Mouse (Mus musculus) midbrain, embryonic 11.5 days (tissue): ENCODE results near the gene Atrn. TPM values are rescaled to one million over a fixed set of nuclear protein-coding genes. Genes with fewer than 3 reads are reported as not detected.

ENCODE experiments used
- ATAC-seq: fragments of 200-750 bp; cut with Nextera tagmentation; 2 replicates; pipeline ENCODE4 v1.8.0; 2017; ENCODE audit warnings: moderate TSS enrichment, moderate library complexity; ENCODE audit not compliant: low FRiP score
- DNase-seq: peaks from one replicate; pipeline ENCODE4 v3.0.0; 2015; ENCODE audit warnings: low spot score; ENCODE audit errors: missing footprints
- H3K27ac ChIP-seq: fragments of 300-500 bp; sonication (generic); 2 replicates; pipeline ENCODE4 v1.5.1; 2014; ENCODE audit warnings: low read depth, low read length
- H3K27me3 ChIP-seq: fragments of 300-500 bp; sonication (generic); 2 replicates; pipeline ENCODE4 v1.6.1; 2014; ENCODE audit warnings: mild to moderate bottlenecking, low read length, moderate library complexity, mixed read lengths; ENCODE audit not compliant: control insufficient read depth, insufficient read depth
- H3K36me3 ChIP-seq: fragments of 300-500 bp; sonication (generic); 2 replicates; pipeline ENCODE4 v1.6.1; 2014; ENCODE audit warnings: mild to moderate bottlenecking, low read length, moderate library complexity, mixed read lengths; ENCODE audit not compliant: control insufficient read depth, insufficient read depth
- H3K4me1 ChIP-seq: fragments of 300-500 bp; sonication (generic); 2 replicates; pipeline ENCODE4 v1.6.1; 2014; ENCODE audit warnings: low read length; ENCODE audit not compliant: control insufficient read depth, insufficient read depth
- H3K4me2 ChIP-seq: fragments of 300-500 bp; sonication (generic); 2 replicates; pipeline ENCODE4 v1.6.1; 2014; ENCODE audit warnings: mild to moderate bottlenecking, moderate library complexity
- H3K4me3 ChIP-seq: fragments of 300-500 bp; sonication (generic); 2 replicates; pipeline ENCODE4 v1.5.1; 2014; ENCODE audit warnings: low read depth, low read length
- H3K9ac ChIP-seq: fragments of 300-500 bp; sonication (generic); 2 replicates; pipeline ENCODE4 v1.6.1; 2014; ENCODE audit warnings: low read length
- H3K9me3 ChIP-seq: fragments of 300-500 bp; sonication (generic); 2 replicates; pipeline ENCODE4 v1.6.1; 2016; ENCODE audit warnings: low read length; ENCODE audit not compliant: control insufficient read depth
- WGBS: fragments of 180-500 bp; shearing (Covaris S2); extraction: QIAGEN DNeasy Blood & Tissue Kit; methylation state at CpG from one replicate; pipeline ENCODE4 v1.1.7; 2014; 5-methylcytosine and 5-hydroxymethylcytosine counted together
- polyA plus RNA-seq: library from polyadenylated mRNA; unstranded; fragments of >200 nt; fragmentation: Nextera tagmentation; extraction: Ambion mirVana; gene quantifications from 2 replicates; pipeline ENCODE4 v1.2.1, GENCODE M21; 2014

Gene Atrn
- 9.2 and 9.9 TPM in 2 replicates for polyA plus RNA-seq

GRCm38 (mm10) chr2:130905751-130906583, at the start of gene Atrn, which contains the start of gene 4930402H24Rik:
Gene Atrn (plus strand): TSS chr2:130906495.
Gene 4930402H24Rik (minus strand): TSS chr2:130906406.
- Histone ChIP-seq H3K4me2 (peak within 1 kb of the TSS; percentile 87), H3K27me3 (no peaks in the 10 kb centered on the region), H3K9ac (peak within 1 kb of the TSS; percentile 88), H3K4me3 (peak within 1 kb of the TSS; percentile 99), H3K4me1 (peaks cover 14% of the 10 kb centered on the region), H3K27ac (peak within 1 kb of the TSS; percentile 25), H3K9me3 (no peaks in the 10 kb centered on the region), H3K36me3 (no peaks in the 10 kb centered on the region)
- 4% methylated on average over 48 of the region's 50 CpGs for WGBS
- ATAC-seq, result peak; percentile 98
- peak; percentile 100 for DNase-seq

GRCm38 (mm10) chr2:130862091-130862490, 44.2 kb upstream of the Atrn start:
- H3K4me3 ChIP-seq, result no peak overlapping the region
- H3K9me3 ChIP-seq, result no peaks in the 10 kb centered on the region
- DNase-seq (no peak), ATAC-seq (no peak)
- no peak overlapping the region for H3K4me2 ChIP-seq
- H3K4me1 ChIP-seq, result no peaks in the 10 kb centered on the region
- H3K27me3 ChIP-seq, result no peaks in the 10 kb centered on the region
- H3K27ac ChIP-seq, result no peak overlapping the region
- H3K9ac ChIP-seq, result no peak overlapping the region
- WGBS, result 82% methylated on average over 3 of the region's 3 CpGs
- no peaks in the 10 kb centered on the region for H3K36me3 ChIP-seq

GRCm38 (mm10) chr2:130870916-130871315, 35.4 kb upstream of the Atrn start:
- DNase-seq (no peak), ATAC-seq (no peak)
- Histone ChIP-seq H3K9me3 (no peaks in the 10 kb centered on the region), H3K9ac (no peak overlapping the region), H3K27me3 (no peaks in the 10 kb centered on the region), H3K36me3 (no peaks in the 10 kb centered on the region), H3K4me3 (no peak overlapping the region), H3K27ac (no peak overlapping the region), H3K4me2 (no peak overlapping the region), H3K4me1 (no peaks in the 10 kb centered on the region)
- WGBS, result 93% methylated on average over 5 of the region's 5 CpGs

- H3K27ac ChIP-seq, result no peak overlapping the region
- H3K4me1 ChIP-seq, result no peaks in the 10 kb centered on the region
- ATAC-seq (no peak), DNase-seq (no peak)
- 56% methylated on average over 3 of the region's 3 CpGs for WGBS
- no peaks in the 10 kb centered on the region for H3K9me3 ChIP-seq
- no peaks in the 10 kb centered on the region for H3K36me3 ChIP-seq
- no peak overlapping the region for H3K4me3 ChIP-seq
- H3K4me2 ChIP-seq, result no peak overlapping the region
- H3K9ac ChIP-seq, result no peak overlapping the region
- H3K27me3 ChIP-seq, result no peaks in the 10 kb centered on the region
Observed at GRCm38 (mm10) chr2:130877376-130877775, 28.9 kb upstream of the Atrn start.

DNA sequence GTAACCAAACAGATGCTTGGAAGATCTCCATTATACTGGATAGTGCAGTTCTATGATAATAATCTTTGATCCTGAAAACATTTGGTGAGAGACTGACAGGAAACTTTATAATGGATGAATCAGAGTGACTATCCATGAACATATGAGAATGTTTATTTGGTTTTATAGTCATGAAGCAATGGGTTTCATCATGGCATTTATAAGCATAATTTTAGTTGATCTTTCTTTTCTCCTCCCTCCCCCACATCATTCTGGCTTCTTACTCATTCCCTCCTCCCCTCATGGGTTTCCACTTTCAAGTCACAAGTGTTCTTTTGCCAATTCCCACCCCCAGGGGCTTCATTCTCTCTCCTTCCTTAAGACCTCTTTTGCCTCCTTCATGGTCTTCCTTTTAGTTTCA, 19.3 kb upstream of the Atrn start:
- no peak overlapping the region for H3K4me2 ChIP-seq
- no peak overlapping the region for H3K27ac ChIP-seq
- no peak overlapping the region for H3K9ac ChIP-seq
- no peaks in the 10 kb centered on the region for H3K9me3 ChIP-seq
- H3K4me3 ChIP-seq, result no peak overlapping the region
- H3K27me3 ChIP-seq, result no peaks in the 10 kb centered on the region
- no peaks in the 10 kb centered on the region for H3K4me1 ChIP-seq
- no peak for ATAC-seq
- DNase-seq, result no peak
- H3K36me3 ChIP-seq, result no peaks in the 10 kb centered on the region

DNA sequence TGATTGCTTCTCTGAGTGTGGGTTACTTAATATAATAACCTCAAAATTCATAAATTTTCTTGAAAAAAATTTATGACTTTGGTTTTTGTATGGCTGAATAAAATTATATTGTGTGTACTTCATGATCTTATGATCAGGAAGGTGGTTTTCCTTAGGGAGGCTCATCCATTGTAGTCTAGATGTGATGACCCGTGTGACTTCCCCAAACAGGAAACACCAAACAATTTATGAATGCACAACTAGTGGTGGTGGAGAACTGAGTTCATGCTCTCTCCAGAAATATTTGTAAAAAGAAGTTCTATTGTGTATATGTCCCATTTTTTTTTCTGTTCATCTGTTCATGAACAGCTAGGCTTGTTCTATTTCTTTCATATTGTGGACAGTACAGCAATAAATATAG, 18.8 kb upstream of the Atrn start:
- H3K4me2 ChIP-seq, result no peak overlapping the region
- no peak overlapping the region for H3K27ac ChIP-seq
- H3K9ac ChIP-seq, result no peak overlapping the region
- H3K36me3 ChIP-seq, result no peaks in the 10 kb centered on the region
- no peaks in the 10 kb centered on the region for H3K9me3 ChIP-seq
- H3K4me3 ChIP-seq, result no peak overlapping the region
- no peak for DNase-seq
- H3K4me1 ChIP-seq, result no peaks in the 10 kb centered on the region
- H3K27me3 ChIP-seq, result no peaks in the 10 kb centered on the region
- no peak for ATAC-seq
- WGBS, result 88% methylated on average over 1 of the region's 1 CpGs

DNA sequence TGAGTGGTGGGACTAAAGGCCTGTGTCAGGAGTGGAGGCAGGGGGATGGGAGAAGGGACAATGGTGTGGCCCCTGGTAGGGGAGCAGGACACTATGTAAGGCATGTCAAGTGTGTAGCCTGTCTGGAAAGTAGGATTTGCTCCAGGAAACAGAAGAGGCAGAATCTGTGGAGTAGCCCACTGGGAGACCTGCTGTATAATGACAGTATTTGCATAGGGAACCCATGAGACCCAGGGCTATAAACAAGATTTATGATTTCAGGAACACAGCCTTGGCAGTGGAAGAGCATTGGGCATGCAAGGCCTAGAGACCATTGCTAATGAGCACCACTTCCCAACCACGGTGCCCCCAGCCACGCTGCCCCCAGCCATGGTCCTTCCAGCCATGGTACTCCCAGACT, 9.4 kb upstream of the Atrn start:
- Histone ChIP-seq H3K4me3 (no peak overlapping the region), H3K4me2 (no peak overlapping the region), H3K36me3 (no peaks in the 10 kb centered on the region), H3K4me1 (no peaks in the 10 kb centered on the region), H3K27me3 (no peaks in the 10 kb centered on the region), H3K9me3 (no peaks in the 10 kb centered on the region), H3K9ac (no peak overlapping the region), H3K27ac (no peak overlapping the region)
- 85% methylated on average over 2 of the region's 2 CpGs for WGBS
- DNase-seq (no peak), ATAC-seq (no peak)

DNA sequence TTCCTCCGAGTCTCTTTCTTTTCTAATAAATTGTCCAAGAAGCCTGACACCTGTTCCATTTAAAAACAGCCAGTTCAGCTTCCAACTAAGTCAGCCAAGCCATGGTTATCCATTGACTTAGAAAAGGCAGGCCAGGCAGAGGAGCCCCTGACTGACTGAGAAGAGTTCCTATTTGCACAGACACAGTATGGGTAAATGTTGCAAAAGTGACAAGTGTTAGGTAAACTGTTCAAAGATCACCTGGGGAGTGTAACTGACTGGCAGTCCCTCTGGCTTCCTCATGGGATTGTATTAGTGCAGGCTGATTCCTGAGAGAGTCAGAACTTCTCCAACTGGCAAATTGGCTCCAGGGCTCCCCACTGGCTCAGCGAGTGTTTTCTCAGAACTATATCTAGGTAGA, 8.4 kb upstream of the Atrn start:
- 83% methylated on average over 2 of the region's 2 CpGs for WGBS
- no peak for ATAC-seq
- no peaks in the 10 kb centered on the region for H3K4me1 ChIP-seq
- no peak overlapping the region for H3K9ac ChIP-seq
- H3K4me3 ChIP-seq, result no peak overlapping the region
- no peaks in the 10 kb centered on the region for H3K36me3 ChIP-seq
- no peak overlapping the region for H3K27ac ChIP-seq
- no peaks in the 10 kb centered on the region for H3K9me3 ChIP-seq
- no peak overlapping the region for H3K4me2 ChIP-seq
- no peak for DNase-seq
- H3K27me3 ChIP-seq, result no peaks in the 10 kb centered on the region

GRCm38 (mm10) chr2:130898783-130899182, 7.5 kb upstream of the Atrn start:
- no peaks in the 10 kb centered on the region for H3K36me3 ChIP-seq
- no peak overlapping the region for H3K9ac ChIP-seq
- no peak overlapping the region for H3K4me2 ChIP-seq
- H3K27ac ChIP-seq, result no peak overlapping the region
- no peaks in the 10 kb centered on the region for H3K4me1 ChIP-seq
- H3K27me3 ChIP-seq, result no peaks in the 10 kb centered on the region
- 76% methylated on average over 2 of the region's 2 CpGs for WGBS
- no peak overlapping the region for H3K4me3 ChIP-seq
- no peak for DNase-seq
- no peak for ATAC-seq
- no peaks in the 10 kb centered on the region for H3K9me3 ChIP-seq
